Mouse (Mus musculus): ENCODE measurements at regions not wholly inside any gene's neighbourhood (a gene's known extent, or its start where the extent isn't known, plus 50 kb on each side); places are given as distances from the start of the nearest gene placed in this dataset.

- TF ChIP-seq CEBPB (IDR thresholded peaks at IDR 0.05; ENCODE audit: insufficient read depth, poor library complexity, severe bottlenecking) (no peak), MYOG (IDR thresholded peaks at IDR 0.05; ENCODE audit: control insufficient read depth in 1 of 3, insufficient read depth in 1 of 3, insufficient read length in 2 of 3, low read depth in 2 of 3) (no peak), E2F4 (IDR thresholded peaks at IDR 0.05; ENCODE audit: insufficient read depth) (no peak)
Measured at GRCm38 (mm10) chr17:65049860-65050482, 214.1 kb upstream of the 4930583I09Rik start.

All from myocyte (in vitro differentiated cells).